In the genomic region with DNA sequence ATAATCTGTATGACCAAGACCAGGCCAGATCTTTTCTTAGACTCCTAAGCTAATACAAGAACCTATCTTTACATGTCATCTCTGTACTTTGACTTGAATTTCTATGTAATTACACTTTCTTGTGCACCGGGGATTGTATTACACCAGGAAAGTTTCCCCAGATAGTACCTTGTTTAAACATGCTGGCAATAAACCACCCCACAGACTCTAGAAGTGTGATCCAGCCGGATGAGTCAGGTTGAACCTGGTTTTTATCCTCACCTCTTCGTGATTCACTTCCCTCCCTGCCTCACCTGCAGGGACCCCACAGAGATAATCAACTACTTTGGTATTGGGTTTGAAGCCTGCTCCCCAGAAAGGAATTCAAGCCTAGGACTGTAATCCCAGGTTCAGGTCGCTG, we compare ENCODE assay signal across 36 mouse cellular contexts. TPM values are rescaled to one million over a fixed set of nuclear protein-coding genes. Genes with fewer than 3 reads are reported as not detected.
"Had no signal": no experiment of that assay in that cellular context is flagged by ENCODE, and none has a peak within 500 bp of the region (broad histone marks: within the 10 kb centered on the region; RNA-seq: fewer than 3 reads in every experiment).

No protein-coding gene starts in this region.

- H3K4me1 ChIP-seq: limb, embryonic 13.5 days had no signal

- H3K4me3 ChIP-seq: gastrocnemius, adult 2 months; heart, embryonic 10.5 days; heart, embryonic 12.5 days; layer of hippocampus, adult 2 months; left cerebral cortex, adult 2 months; limb, embryonic 13.5 days; liver, embryonic 13.5 days; liver, embryonic 15.5 days had no signal

- H3K9me3 ChIP-seq: heart, embryonic 10.5 days; heart, embryonic 12.5 days; limb, embryonic 13.5 days; liver, embryonic 13.5 days; liver, embryonic 15.5 days had no signal

- H3K27me3 ChIP-seq: heart, embryonic 12.5 days; limb, embryonic 13.5 days had no signal

- DNase-seq: gastrocnemius, adult 2 months; gastrocnemius, postnatal 10 days; gastrocnemius, postnatal 36 days; heart, adult 18-20 months; heart, postnatal 10 days; heart, postnatal 36 days; kidney, adult 18-20 months; kidney, adult 8-10 months; kidney, postnatal 10 days; kidney, postnatal 25 days; liver; liver, embryonic 13.5 days; liver, postnatal 0 days had no signal

- H3K4me2 ChIP-seq: heart, embryonic 12.5 days; hindbrain, embryonic 14.5 days; limb, embryonic 13.5 days; liver, embryonic 11.5 days; liver, embryonic 13.5 days; liver, embryonic 15.5 days had no signal

- ATAC-seq: hindbrain, embryonic 16.5 days; inflammation-experienced regulatory T-cells, adult 6 months; liver, postnatal 0 days had no signal

- H3K36me3 ChIP-seq: heart, embryonic 10.5 days; heart, embryonic 12.5 days; limb, embryonic 13.5 days; liver, embryonic 13.5 days; liver, embryonic 15.5 days had no signal

- H3K9ac ChIP-seq: heart, embryonic 12.5 days; hindbrain, embryonic 14.5 days; limb, embryonic 13.5 days; liver, embryonic 13.5 days; liver, embryonic 15.5 days; liver, postnatal 0 days had no signal

- H3K27ac ChIP-seq: gastrocnemius, adult 2 months; heart, embryonic 10.5 days; hindbrain, embryonic 14.5 days; layer of hippocampus, adult 2 months; left cerebral cortex, adult 2 months; limb, embryonic 13.5 days; liver, embryonic 13.5 days; liver, embryonic 15.5 days had no signal

RNA-seq across cellular contexts. Expression of a gene that starts 29.2 kb away (rescaled TPM):
- total RNA-seq: gastrocnemius, adult 2 months; gastrocnemius, postnatal 10 days; gastrocnemius, postnatal 36 days; heart, adult 18-20 months; heart, adult 8-10 months; heart, postnatal 10 days; heart, postnatal 36 days; layer of hippocampus, adult 2 months; layer of hippocampus, postnatal 10 days; layer of hippocampus, postnatal 25 days; left cerebral cortex, adult 2 months; left cerebral cortex, postnatal 14 days; left cerebral cortex, postnatal 36 days had no signal
- polyA plus RNA-seq: frontal cortex, adult 2 months; heart, embryonic 10.5 days; heart, embryonic 12.5 days; heart, embryonic 14.5 days; heart, embryonic 16.5 days; hindbrain, embryonic 11.5 days; hindbrain, embryonic 14.5 days; hindbrain, embryonic 16.5 days; inflammation-experienced regulatory T-cells, adult 6 months; kidney, embryonic 14.5 days; kidney, embryonic 16.5 days; limb, embryonic 11.5 days; limb, embryonic 13.5 days; liver, embryonic 11.5 days; liver, embryonic 13.5 days; liver, embryonic 15.5 days; liver, postnatal 0 days had no signal

RNA-seq across cellular contexts. Expression of a gene that starts 37.8 kb away (rescaled TPM):
- total RNA-seq: gastrocnemius, postnatal 36 days; hematopoietic stem cell, adult 5-6 weeks had no signal
